Comparison of ENCODE assay signal across 28 mouse cellular contexts in genomic region chr2:120411096-120411628, GRCm38 (mm10). TPM values are rescaled to one million over a fixed set of nuclear protein-coding genes. Genes with fewer than 3 reads are reported as not detected.
A peak's percentile ranks its signal among the peaks of the same experiment; 100 is the strongest.
DNase-seq lines count a peak whose midpoint lies in the region; ATAC-seq and TF ChIP-seq lines count a peak whose summit lies in the region.
"Had no signal": no experiment of that assay in that cellular context is flagged by ENCODE, and none has a peak within 500 bp of the region (broad histone marks: within the 10 kb centered on the region; RNA-seq: fewer than 3 reads in every experiment).

No protein-coding gene starts in this region.

- TF ChIP-seq EP300 in MEL (IDR thresholded peaks at IDR 0.05; ENCODE audit: low read depth in 1 of 2, low read length in 2 of 2) = peak in 1 of 2 experiments; percentile 36; a peak in 1 of 4 replicates

- H3K36me3 ChIP-seq in MEL (ENCODE audit: control insufficient read depth in 1 of 2, insufficient read depth in 2 of 2, low read length in 2 of 2) = peaks cover 0 to 3% of the 10 kb centered on the region in 2 experiments; a peak in 2 of 4 replicates
- H3K36me3 ChIP-seq in erythroblast, embryonic 14.5 days (ENCODE audit: control insufficient read depth) = peaks cover 4% of the 10 kb centered on the region
- H3K36me3 ChIP-seq in liver, embryonic 13.5 days = peaks cover 6% of the 10 kb centered on the region; the same call in 1 of the 2 replicates
- H3K36me3 ChIP-seq: forebrain, embryonic 15.5 days; limb, embryonic 12.5 days had no signal

- peaks cover 0 to 5% of the 10 kb centered on the region in 2 experiments; a peak in 2 of 4 replicates for H3K4me1 ChIP-seq in MEL (ENCODE audit: control insufficient read depth in 1 of 2, insufficient read depth in 2 of 2, low read length in 2 of 2)
- peaks cover 13% of the 10 kb centered on the region for H3K4me1 ChIP-seq in erythroblast, embryonic 14.5 days (ENCODE audit: control insufficient read depth)
- H3K4me1 ChIP-seq in liver, embryonic 13.5 days (replicated peaks) = peaks cover 16% of the 10 kb centered on the region
- H3K4me1 ChIP-seq: embryonic facial prominence, embryonic 10.5 days; embryonic facial prominence, embryonic 15.5 days; forebrain, embryonic 10.5 days; hindbrain, embryonic 10.5 days; hindbrain, embryonic 15.5 days; limb, embryonic 12.5 days had no signal

- ATAC-seq in liver, embryonic 13.5 days (ENCODE audit: low read depth) = peak; percentile 98
- ATAC-seq in megakaryocyte progenitor cell, adult 5-6 weeks (replicated peaks; ENCODE audit: poor library complexity) = peak; percentile 71
- ATAC-seq: forebrain, embryonic 15.5 days; lung, postnatal 0 days had no signal

- peak overlapping the region; percentile 44 for H3K4me2 ChIP-seq in liver, embryonic 13.5 days
- H3K4me2 ChIP-seq: embryonic facial prominence, embryonic 15.5 days; forebrain, embryonic 15.5 days; hindbrain, embryonic 15.5 days; limb, embryonic 12.5 days had no signal

- H3K27ac ChIP-seq in MEL (ENCODE audit: control insufficient read depth, low read depth, low read length) = no peak overlapping the region
- H3K27ac ChIP-seq in liver, embryonic 13.5 days = peak overlapping the region; percentile 37; the same call in 1 of the 2 replicates
- H3K27ac ChIP-seq in gastrocnemius, adult 2 months = no peak overlapping the region
- H3K27ac ChIP-seq: embryonic facial prominence, embryonic 10.5 days; embryonic facial prominence, embryonic 15.5 days; forebrain, embryonic 10.5 days; forebrain, embryonic 15.5 days; hindbrain, embryonic 10.5 days; hindbrain, embryonic 15.5 days; left cerebral cortex, adult 2 months; limb, embryonic 12.5 days had no signal

- H3K9me3 ChIP-seq in MEL (replicated peaks; ENCODE audit: insufficient read depth, low read length) = no peaks in the 10 kb centered on the region
- H3K9me3 ChIP-seq in erythroblast, embryonic 14.5 days (ENCODE audit: control insufficient read depth, low read length) = no peaks in the 10 kb centered on the region
- no peaks in the 10 kb centered on the region for H3K9me3 ChIP-seq in liver, embryonic 13.5 days (replicated peaks)
- H3K9me3 ChIP-seq: embryonic facial prominence, embryonic 15.5 days; forebrain, embryonic 15.5 days; hindbrain, embryonic 15.5 days had no signal

- no peak overlapping the region for H3K4me3 ChIP-seq in MEL (ENCODE audit: control insufficient read depth in 1 of 2, insufficient read depth in 1 of 2, low read depth in 2 of 2, low read length in 2 of 2)
- peak overlapping the region; percentile 29 for H3K4me3 ChIP-seq in erythroblast, embryonic 14.5 days (replicated peaks)
- no peak overlapping the region for H3K4me3 ChIP-seq in liver, embryonic 13.5 days (replicated peaks)
- H3K4me3 ChIP-seq in gastrocnemius, adult 2 months = no peak overlapping the region
- H3K4me3 ChIP-seq: embryonic facial prominence, embryonic 10.5 days; embryonic facial prominence, embryonic 15.5 days; forebrain, embryonic 10.5 days; forebrain, embryonic 15.5 days; hindbrain, embryonic 10.5 days; hindbrain, embryonic 15.5 days; left cerebral cortex, adult 2 months; limb, embryonic 12.5 days had no signal

- intact Hi-C loops in gastrocnemius, adult 2 months (cut with DNase I) = no loop called here

- WGBS in liver, embryonic 13.5 days (ENCODE audit: insufficient replicate concordance) = 35% methylated on average over 3 of the region's 3 CpGs

- TF ChIP-seq RAD21 in MEL (IDR thresholded peaks at IDR 0.05; ENCODE audit: low read depth, low read length) = no peak

- H3K27me3 ChIP-seq in MEL (ENCODE audit: control insufficient read depth in 1 of 2, insufficient read depth in 2 of 2, low read length in 2 of 2) = no peaks in the 10 kb centered on the region
- no peaks in the 10 kb centered on the region for H3K27me3 ChIP-seq in erythroblast, embryonic 14.5 days (ENCODE audit: control insufficient read depth)
- no peaks in the 10 kb centered on the region for H3K27me3 ChIP-seq in liver, embryonic 13.5 days
- H3K27me3 ChIP-seq: embryonic facial prominence, embryonic 15.5 days; forebrain, embryonic 15.5 days; hindbrain, embryonic 15.5 days; limb, embryonic 12.5 days had no signal

- no peaks in the 10 kb centered on the region for H3K79me2 ChIP-seq in MEL (ENCODE audit: control insufficient read depth, insufficient read depth, low read length, poor library complexity)

- no peak for TF ChIP-seq POLR2A in MEL (IDR thresholded peaks at IDR 0.05; ENCODE audit: control insufficient read depth in 1 of 2, insufficient read depth in 1 of 2, low read depth in 1 of 2, low read length in 2 of 2, poor library complexity in 1 of 2)

- TF ChIP-seq CTCF in MEL (IDR thresholded peaks at IDR 0.05 in 2 of 3, conservative IDR thresholded peaks at IDR 0.05 in 1 of 3; ENCODE audit: control insufficient read depth in 1 of 3, insufficient read depth in 1 of 3, low read depth in 2 of 3, low read length in 3 of 3, poor library complexity in 1 of 3, severe bottlenecking in 1 of 3) = no peak
- TF ChIP-seq CTCF in gastrocnemius, adult 2 months (IDR thresholded peaks at IDR 0.05) = no peak

- DNase-seq in MEL (ENCODE audit: low read depth, low spot score) = no peak
- peak; percentile 15 for DNase-seq in liver, embryonic 13.5 days
- DNase-seq in kidney, postnatal 36 days = no peak
- DNase-seq in gastrocnemius, adult 2 months = no peak
- DNase-seq in kidney, adult 11 months = no peak
- DNase-seq: adrenal gland, postnatal 25 days; cerebellum, adult 18-20 months; cerebellum, postnatal 10 days; heart, postnatal 14 days; kidney, adult 8-10 months; kidney, postnatal 10 days; lung, adult 18-20 months; lung, postnatal 4 days; midbrain, embryonic 14.5 days; right cerebral cortex, postnatal 25 days; thymus, adult 18-20 months; thymus, postnatal 25 days had no signal

- no peak overlapping the region for H3K9ac ChIP-seq in MEL (ENCODE audit: control insufficient read depth, low read depth, low read length, poor library complexity, severe bottlenecking)
- H3K9ac ChIP-seq in liver, embryonic 13.5 days = 0 out of 2 replicates have a peak overlapping the region, but pooled peaks have one; percentile 5
- H3K9ac ChIP-seq: embryonic facial prominence, embryonic 15.5 days; forebrain, embryonic 15.5 days; hindbrain, embryonic 15.5 days; limb, embryonic 12.5 days had no signal

TF ChIP-seq in MEL, 35 proteins besides CTCF, POLR2A, EP300 and RAD21:
- TF ChIP-seq ETS1 (IDR thresholded peaks at IDR 0.05; ENCODE audit: low read depth, low read length) = 0 out of 2 replicates have a peak, but pooled peaks have one; percentile 10
- TF ChIP-seq GATA1 (IDR thresholded peaks at IDR 0.05; ENCODE audit: low read depth, low read length) = peak; percentile 34; the same call in 1 of the 2 replicates
- TF ChIP-seq TCF12 (IDR thresholded peaks at IDR 0.05; ENCODE audit: low read depth, low read length) = peak; percentile 45; the same call in 1 of the 2 replicates
- no peak for TF ChIP-seq POLR2AphosphoS5 (IDR thresholded peaks at IDR 0.05; ENCODE audit: borderline replicate concordance, low read depth, low read length)
TF ChIP-seq in MEL: peak in this region for 3.

RNA-seq across cellular contexts. Expression of gene Tmem87a, which starts 7.2 kb away (rescaled TPM):
- total RNA-seq in MEL (2012; rRNA removed) = 26.0 and 28.0 TPM in 2 replicates
- 10 to 100 TPM in 1 of 2 experiments, not detected in 1; 23.9 TPM for polyA plus RNA-seq in MEL (2012; ENCODE audit: insufficient read depth in 1 of 2, insufficient read length in 2 of 2, low read depth in 1 of 2, low replicate concordance in 2 of 2, missing spikeins in 1 of 2)
- 0.14 and 0.19 TPM in 2 replicates for polyA plus RNA-seq in erythroblast, embryonic 14.5 days (2012)
- 4.0 and 6.2 TPM in 2 replicates for polyA plus RNA-seq in liver, embryonic 13.5 days (2015; fragmentation: Nextera tagmentation; extraction: Ambion mirVana)
- total RNA-seq in megakaryocyte progenitor cell, adult 5-6 weeks (2015) = 29.7 and 31.0 TPM in 2 replicates
- 63.3 and 70.2 TPM in 2 replicates for total RNA-seq in megakaryocyte progenitor cell, adult 5-6 weeks (2017)
- 10 to 100 TPM; 31.4 to 51.8 TPM for total RNA-seq in gastrocnemius, adult 2 months (2021)

RNA-seq across cellular contexts. Expression of gene Ganc, which starts 7.5 kb away (rescaled TPM):
- 2.0 and 3.1 TPM in 2 replicates for total RNA-seq in MEL (2012; rRNA removed)
- polyA plus RNA-seq in MEL (2012; ENCODE audit: insufficient read depth in 1 of 2, insufficient read length in 2 of 2, low read depth in 1 of 2, low replicate concordance in 2 of 2, missing spikeins in 1 of 2) = 1 to 10 TPM in 1 of 2 experiments, not detected in 1; 4.4 TPM
- 0.06 and 0.08 TPM in 2 replicates for polyA plus RNA-seq in erythroblast, embryonic 14.5 days (2012)
- 4.9 and 5.5 TPM in 2 replicates for polyA plus RNA-seq in liver, embryonic 13.5 days (2015; fragmentation: Nextera tagmentation; extraction: Ambion mirVana)
- total RNA-seq in megakaryocyte progenitor cell, adult 5-6 weeks (2015) = 17.4 and 21.8 TPM in 2 replicates
- total RNA-seq in megakaryocyte progenitor cell, adult 5-6 weeks (2017) = 18.8 and 25.2 TPM in 2 replicates
- total RNA-seq in gastrocnemius, adult 2 months (2021) = 10 to 100 TPM; 29.7 to 34.3 TPM

RNA-seq across cellular contexts. Expression of gene Capn3, which starts 44.7 kb away (rescaled TPM):
- total RNA-seq in MEL (2012; rRNA removed) = not detected in 2 replicates
- polyA plus RNA-seq in MEL (2012; ENCODE audit: insufficient read depth in 1 of 2, insufficient read length in 2 of 2, low read depth in 1 of 2, low replicate concordance in 2 of 2, missing spikeins in 1 of 2) = not detected
- not detected in 2 replicates for polyA plus RNA-seq in erythroblast, embryonic 14.5 days (2012)
- polyA plus RNA-seq in liver, embryonic 13.5 days (2015; fragmentation: Nextera tagmentation; extraction: Ambion mirVana) = 5.7 and 6.1 TPM in 2 replicates
- 0.95 and 2.2 TPM in 2 replicates for total RNA-seq in megakaryocyte progenitor cell, adult 5-6 weeks (2015)
- 0.68 and 1.2 TPM in 2 replicates for total RNA-seq in megakaryocyte progenitor cell, adult 5-6 weeks (2017)
- total RNA-seq in gastrocnemius, adult 2 months (2021) = 100 to 1,000 TPM; 126 to 149 TPM

RNA-seq across cellular contexts. Expression of gene Vps39, which starts 58.2 kb away (rescaled TPM):
- total RNA-seq in MEL (2012; rRNA removed) = 20.8 and 20.9 TPM in 2 replicates
- 10 to 100 TPM in 1 of 2 experiments, not detected in 1; 19.6 TPM for polyA plus RNA-seq in MEL (2012; ENCODE audit: insufficient read depth in 1 of 2, insufficient read length in 2 of 2, low read depth in 1 of 2, low replicate concordance in 2 of 2, missing spikeins in 1 of 2)
- 0.11 and 0.48 TPM in 2 replicates for polyA plus RNA-seq in erythroblast, embryonic 14.5 days (2012)
- 7.1 and 8.2 TPM in 2 replicates for polyA plus RNA-seq in liver, embryonic 13.5 days (2015; fragmentation: Nextera tagmentation; extraction: Ambion mirVana)
- total RNA-seq in megakaryocyte progenitor cell, adult 5-6 weeks (2015) = 19.1 and 21.9 TPM in 2 replicates
- total RNA-seq in megakaryocyte progenitor cell, adult 5-6 weeks (2017) = 31.6 and 36.4 TPM in 2 replicates
- total RNA-seq in gastrocnemius, adult 2 months (2021) = 10 to 100 TPM; 16.1 to 21.1 TPM

Comparison
In these comparisons a context has a peak if more than half of its experiments do, and no peak if none do; other contexts are left out.
1. RNA of gene Capn3, which starts 44.7 kb away (total RNA-seq): 126 to 149 TPM in gastrocnemius, adult 2 months; 0.68 to 2.2 TPM in megakaryocyte progenitor cell, adult 5-6 weeks and not detected in MEL; every median in the first group is over 10 times any median in the second.